Mouse (Mus musculus) limb, embryonic 11.5 days (tissue): ENCODE results near the gene Zbtb5. TPM values are rescaled to one million over a fixed set of nuclear protein-coding genes. Genes with fewer than 3 reads are reported as not detected.

Source experiments
- ATAC-seq: fragments of 200-750 bp; cut with Nextera tagmentation; 2 replicates; pipeline ENCODE4 v1.8.0; 2017; ENCODE audit warnings: low read depth; ENCODE audit not compliant: insufficient number of reproducible peaks, low FRiP score, low TSS enrichment
- DNase-seq: peaks from one replicate; pipeline ENCODE4 v3.0.0-alpha.2; 2015; ENCODE audit warnings: low spot score
- H3K27ac ChIP-seq: fragments of 300-500 bp; sonication (generic); replicated peaks from 2 replicates; pipeline ENCODE4 v1.5.1; 2014; ENCODE audit warnings: low read depth, mild to moderate bottlenecking, low read length
- H3K27me3 ChIP-seq: fragments of 300-500 bp; sonication (generic); 2 replicates; pipeline ENCODE4 v1.6.1; 2014; ENCODE audit warnings: mild to moderate bottlenecking, low read length, mixed read lengths; ENCODE audit not compliant: control insufficient read depth, insufficient read depth
- H3K36me3 ChIP-seq: fragments of 300-500 bp; sonication (generic); 2 replicates; pipeline ENCODE4 v1.6.1; 2014; ENCODE audit warnings: mild to moderate bottlenecking, low read length, moderate library complexity, mixed read lengths; ENCODE audit not compliant: control insufficient read depth, insufficient read depth
- H3K4me1 ChIP-seq: fragments of 300-500 bp; sonication (generic); 2 replicates; pipeline ENCODE4 v1.6.1; 2014; ENCODE audit warnings: low read length, mixed read lengths; ENCODE audit not compliant: control insufficient read depth, insufficient read depth
- H3K4me2 ChIP-seq: fragments of 300-500 bp; sonication (generic); 2 replicates; pipeline ENCODE4 v1.6.1; 2014; ENCODE audit warnings: low read depth, mild to moderate bottlenecking, moderate library complexity; ENCODE audit not compliant: severe bottlenecking
- H3K4me3 ChIP-seq: fragments of 300-500 bp; sonication (generic); 2 replicates; pipeline ENCODE4 v1.5.1; 2014; ENCODE audit warnings: low read depth, low read length
- H3K9ac ChIP-seq: fragments of 300-500 bp; sonication (generic); 2 replicates; pipeline ENCODE4 v1.6.1; 2014; ENCODE audit warnings: mild to moderate bottlenecking, low read length
- H3K9me3 ChIP-seq: fragments of 300-500 bp; sonication (generic); 2 replicates; pipeline ENCODE4 v1.6.1; 2016; ENCODE audit warnings: low read length; ENCODE audit not compliant: control insufficient read depth
- WGBS: fragments of 180-500 bp; shearing (Covaris S2); extraction: QIAGEN DNeasy Blood & Tissue Kit; methylation state at CpG from one replicate; pipeline ENCODE4 v1.1.7; 2014; 5-methylcytosine and 5-hydroxymethylcytosine counted together
- polyA plus RNA-seq: library from polyadenylated mRNA; unstranded; fragments of >200 nt; fragmentation: Nextera tagmentation; extraction: Ambion mirVana; gene quantifications from 2 replicates; pipeline ENCODE4 v1.2.1, GENCODE M21; 2014

Gene Zbtb5
- polyA plus RNA-seq, 1 experiment from 2014 or later: 41.1 TPM

GRCm38 (mm10) chr4:45018452-45018980 is 6.3 kb upstream of the Zbtb5 start, which contains the start of gene Polr1e:
Gene Polr1e, plus strand, starts transcription at chr4:45018583.
- peak within 1 kb of the TSS; percentile 94 for H3K4me2 ChIP-seq
- ATAC-seq (peak; percentile 84), DNase-seq (peak; percentile 98)
- peak within 1 kb of the TSS; percentile 44 for H3K9ac ChIP-seq
- under 1% methylated on average over 29 of the region's 29 CpGs for WGBS
- no peaks in the 10 kb centered on the region for H3K27me3 ChIP-seq
- H3K9me3 ChIP-seq: no peaks in the 10 kb centered on the region
- peaks cover 5% of the 10 kb centered on the region; the same call in 1 of the 2 replicates for H3K4me1 ChIP-seq
- H3K27ac ChIP-seq: no peak within 1 kb of the TSS
- H3K4me3 ChIP-seq: peak within 1 kb of the TSS; percentile 58
- no peaks in the 10 kb centered on the region for H3K36me3 ChIP-seq

DNA sequence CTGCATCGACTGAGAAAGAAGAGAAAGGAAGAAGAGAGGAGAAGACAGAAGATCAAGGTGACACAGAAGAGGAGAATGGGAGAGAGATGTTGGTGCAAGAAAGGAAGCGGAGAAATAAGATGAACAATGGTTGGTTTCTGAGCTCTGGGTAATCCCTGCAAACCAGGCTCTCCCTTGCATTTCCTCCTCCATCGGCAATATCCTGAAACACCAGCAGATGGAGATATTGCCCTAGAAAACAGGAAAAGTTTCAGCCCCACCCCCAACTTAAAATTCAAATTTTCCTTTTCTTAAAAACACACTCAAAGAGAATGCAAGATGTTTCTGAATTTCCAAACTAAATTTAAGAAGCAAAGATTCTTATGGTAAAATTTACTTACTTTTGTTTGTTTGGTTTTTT is 3.4 kb upstream of the Zbtb5 start:
- Histone ChIP-seq H3K4me3 (no peak overlapping the region), H3K4me1 (peaks cover 5% of the 10 kb centered on the region; the same call in 1 of the 2 replicates), H3K36me3 (no peaks in the 10 kb centered on the region), H3K27ac (no peak overlapping the region), H3K9ac (no peak overlapping the region), H3K9me3 (no peaks in the 10 kb centered on the region), H3K4me2 (no peak overlapping the region), H3K27me3 (no peaks in the 10 kb centered on the region)
- peak; percentile 61 for DNase-seq
- no peak for ATAC-seq
- WGBS: 9% methylated on average over 3 of the region's 3 CpGs

GRCm38 (mm10) chr4:45013537-45013936 is 1.3 kb upstream of the Zbtb5 start:
- Histone ChIP-seq H3K9ac (no peak overlapping the region), H3K4me1 (peaks cover 6% of the 10 kb centered on the region), H3K9me3 (no peaks in the 10 kb centered on the region), H3K27ac (no peak overlapping the region), H3K4me3 (peak overlapping the region; percentile 64; the same call in 1 of the 2 replicates), H3K4me2 (peak overlapping the region; percentile 47), H3K36me3 (no peaks in the 10 kb centered on the region), H3K27me3 (no peaks in the 10 kb centered on the region)
- no peak for DNase-seq
- 5% methylated on average over 2 of the region's 2 CpGs for WGBS
- ATAC-seq: no peak

- no peaks in the 10 kb centered on the region for H3K9me3 ChIP-seq
- H3K4me2 ChIP-seq: peak overlapping the region; percentile 47
- H3K9ac ChIP-seq: peak overlapping the region; percentile 57
- H3K36me3 ChIP-seq: no peaks in the 10 kb centered on the region
- H3K27me3 ChIP-seq: no peaks in the 10 kb centered on the region
- no peak for DNase-seq
- 0 out of 2 replicates have a peak overlapping the region, but pooled peaks have one; percentile 9 for H3K27ac ChIP-seq
- ATAC-seq: no peak
- WGBS: under 1% methylated on average over 13 of the region's 13 CpGs
- H3K4me3 ChIP-seq: peak overlapping the region; percentile 64
- H3K4me1 ChIP-seq: peaks cover 6% of the 10 kb centered on the region
These were observed 819 bp upstream of the Zbtb5 start for GRCm38 (mm10) chr4:45013031-45013431.

- H3K9me3 ChIP-seq: no peaks in the 10 kb centered on the region
- DNase-seq: no peak
- peak overlapping the region; percentile 80 for H3K4me3 ChIP-seq
- no peaks in the 10 kb centered on the region for H3K36me3 ChIP-seq
- no peaks in the 10 kb centered on the region for H3K27me3 ChIP-seq
- peak overlapping the region; percentile 57 for H3K4me2 ChIP-seq
- peak; percentile 80 for ATAC-seq
- H3K27ac ChIP-seq: peak overlapping the region; percentile 94
- H3K9ac ChIP-seq: peak overlapping the region; percentile 87
- under 1% methylated on average over 31 of the region's 31 CpGs for WGBS
- H3K4me1 ChIP-seq: peaks cover 6% of the 10 kb centered on the region
These were observed 569 bp downstream of the Zbtb5 start for GRCm38 (mm10) chr4:45011581-45012104.

- DNase-seq (no peak), ATAC-seq (no peak)
- Histone ChIP-seq H3K4me2 (peak overlapping the region; percentile 57), H3K27me3 (no peaks in the 10 kb centered on the region), H3K9ac (peak overlapping the region; percentile 87; the same call in 1 of the 2 replicates), H3K4me3 (peak overlapping the region; percentile 80), H3K27ac (no peak overlapping the region), H3K36me3 (no peaks in the 10 kb centered on the region), H3K9me3 (no peaks in the 10 kb centered on the region), H3K4me1 (peaks cover 6% of the 10 kb centered on the region)
- WGBS: 13% methylated on average over 11 of the region's 11 CpGs
These were observed 1.3 kb downstream of the Zbtb5 start for GRCm38 (mm10) chr4:45010806-45011415.

GRCm38 (mm10) chr4:45005452-45005851 is 6.8 kb downstream of the Zbtb5 start:
- no peak overlapping the region for H3K27ac ChIP-seq
- no peaks in the 10 kb centered on the region for H3K27me3 ChIP-seq
- no peaks in the 10 kb centered on the region for H3K9me3 ChIP-seq
- WGBS: 77% methylated on average over 3 of the region's 3 CpGs
- H3K36me3 ChIP-seq: no peaks in the 10 kb centered on the region
- no peak overlapping the region for H3K9ac ChIP-seq
- H3K4me2 ChIP-seq: no peak overlapping the region
- H3K4me1 ChIP-seq: peaks cover 6% of the 10 kb centered on the region
- no peak for DNase-seq
- no peak for ATAC-seq
- no peak overlapping the region for H3K4me3 ChIP-seq

GRCm38 (mm10) chr4:45000001-45000400 is 12.2 kb downstream of the Zbtb5 start:
- WGBS: 90% methylated on average over 6 of the region's 6 CpGs
- ATAC-seq: no peak

More at GRCm38 (mm10) chr4:45000001-45000400, 12.2 kb downstream of the Zbtb5 start:
- H3K9ac ChIP-seq: no peak overlapping the region
- no peak for DNase-seq
- no peaks in the 10 kb centered on the region for H3K9me3 ChIP-seq
- no peaks in the 10 kb centered on the region for H3K4me1 ChIP-seq
- H3K36me3 ChIP-seq: no peaks in the 10 kb centered on the region
- H3K27me3 ChIP-seq: no peaks in the 10 kb centered on the region
- no peak overlapping the region for H3K4me2 ChIP-seq
- no peak overlapping the region for H3K27ac ChIP-seq
- H3K4me3 ChIP-seq: no peak overlapping the region
